Mouse (Mus musculus) cerebellum, adult 18-20 months (tissue): ENCODE data around the gene Srbd1.

Experiments used
- DNase-seq, 2 experiments: peaks; one replicate each; pipeline ENCODE4 v3.0.0; 2021

The Srbd1 gene

GRCm38 (mm10) chr17:86032113-86032714, 112.8 kb downstream of the Srbd1 start:
- DNase-seq = no peak

DNA sequence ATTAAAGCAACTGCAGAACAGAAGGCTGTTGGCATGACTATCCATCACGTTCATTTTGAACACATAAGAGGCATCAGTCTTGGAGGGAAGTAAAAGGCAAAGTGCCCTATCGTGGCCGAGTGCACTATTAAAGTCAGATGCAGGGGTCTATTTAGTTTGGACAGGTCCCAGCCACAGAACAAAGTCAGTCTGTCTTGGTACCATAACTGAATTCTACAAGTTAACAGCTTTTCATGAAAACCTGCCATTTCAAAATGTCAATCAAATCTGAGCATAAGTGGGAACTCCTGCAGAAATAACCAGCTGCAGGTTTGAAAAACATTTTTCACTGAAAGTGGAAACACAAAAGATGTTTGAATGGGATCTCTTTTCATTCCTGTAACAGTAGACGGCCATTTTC, 115.0 kb downstream of the Srbd1 start:
- no peak for DNase-seq

- DNase-seq = no peak
These were observed 115.8 kb downstream of the Srbd1 start for GRCm38 (mm10) chr17:86029175-86029574.

GRCm38 (mm10) chr17:86027577-86028199, 117.3 kb downstream of the Srbd1 start:
- no peak for DNase-seq

DNA sequence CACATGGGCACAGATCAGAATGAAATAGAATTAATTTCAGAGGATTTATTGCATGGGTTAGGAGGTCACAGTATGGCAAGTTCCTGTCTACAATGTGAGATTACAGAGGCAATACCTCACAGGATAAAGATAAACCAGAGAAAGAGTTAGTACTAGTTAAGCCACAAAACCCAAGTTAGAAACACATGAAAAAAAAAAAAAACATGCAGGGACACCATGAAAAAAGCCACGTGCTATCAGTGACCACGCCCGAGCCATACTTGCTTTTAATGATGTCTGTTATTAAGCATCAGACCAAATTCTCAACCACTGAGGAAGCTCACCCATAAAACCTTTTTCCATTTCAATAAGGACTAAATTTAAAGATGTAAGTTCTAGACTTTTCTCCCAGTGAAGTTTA, 120.4 kb downstream of the Srbd1 start:
- no peak for DNase-seq

- DNase-seq = no peak
These were observed 122.6 kb downstream of the Srbd1 start for GRCm38 (mm10) chr17:86022366-86022765.

- DNase-seq = no peak
These were observed 123.2 kb downstream of the Srbd1 start for GRCm38 (mm10) chr17:86021815-86022214.

- no peak for DNase-seq
These were observed 123.7 kb downstream of the Srbd1 start for GRCm38 (mm10) chr17:86021231-86021630.

- no peak for DNase-seq
These were observed 125.2 kb downstream of the Srbd1 start for GRCm38 (mm10) chr17:86019793-86020192.

GRCm38 (mm10) chr17:86014246-86014645, 130.7 kb downstream of the Srbd1 start:
- DNase-seq = no peak

GRCm38 (mm10) chr17:86012576-86012975, 132.4 kb downstream of the Srbd1 start:
- no peak for DNase-seq

DNA sequence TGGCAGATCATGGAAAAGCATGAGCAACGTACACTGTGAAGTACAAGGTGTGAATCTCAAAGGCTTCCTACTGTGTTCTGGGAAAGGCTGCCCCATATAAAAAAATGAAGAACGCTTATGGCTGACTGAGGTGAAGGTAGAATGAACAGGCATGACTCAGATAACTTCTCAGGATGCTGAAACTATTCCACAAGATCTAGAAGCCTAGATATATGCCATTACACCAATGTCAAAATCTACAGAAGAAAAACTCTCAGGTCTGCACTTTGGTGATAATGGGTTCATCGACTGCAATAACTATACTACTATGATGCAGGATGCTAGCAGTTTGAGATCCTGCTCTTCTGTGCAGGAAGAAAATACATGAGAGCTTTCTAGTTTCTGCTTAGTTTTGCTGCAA, 133.1 kb downstream of the Srbd1 start:
- DNase-seq = no peak

GRCm38 (mm10) chr17:86008401-86008800, 136.6 kb downstream of the Srbd1 start:
- DNase-seq = no peak

DNA sequence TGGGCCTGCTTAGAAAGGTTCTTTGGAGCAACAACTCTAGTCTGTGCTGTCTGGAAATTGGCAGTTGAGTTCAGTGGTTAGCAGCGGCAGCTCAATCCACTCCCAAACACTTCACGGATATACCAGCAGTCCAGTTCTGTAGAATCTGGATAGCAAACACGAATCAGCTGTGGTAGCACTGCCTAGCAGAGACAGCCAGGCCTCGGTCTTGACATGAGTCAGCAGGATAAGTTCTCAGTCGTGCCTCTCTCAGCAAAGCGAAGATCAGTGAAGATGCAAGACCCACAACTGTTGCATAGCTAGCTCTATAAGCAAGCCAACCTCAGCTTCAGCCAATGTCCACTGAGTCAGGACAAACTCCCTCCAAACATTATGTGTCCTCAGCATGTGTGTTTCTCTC, 142.9 kb downstream of the Srbd1 start:
- DNase-seq = no peak

DNA sequence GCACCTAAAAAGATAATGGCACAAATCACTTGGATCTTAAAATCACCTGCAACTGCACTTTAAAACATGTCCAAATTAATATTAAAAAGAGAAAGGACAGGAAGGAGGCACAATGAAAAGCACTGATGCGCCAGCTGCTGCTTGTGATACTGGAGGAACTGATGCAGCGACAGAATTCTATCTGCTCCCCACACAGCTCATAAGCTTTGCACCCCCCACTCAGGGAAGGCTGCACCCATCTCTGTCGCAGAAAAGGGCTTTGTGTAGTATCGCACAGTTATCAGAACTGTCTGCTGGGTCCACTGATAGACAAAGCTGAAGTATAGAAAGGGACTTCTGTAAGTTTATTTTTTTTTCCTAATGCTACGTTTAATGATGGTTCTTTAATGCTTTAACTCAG, 143.3 kb downstream of the Srbd1 start:
- DNase-seq = no peak

GRCm38 (mm10) chr17:85995727-85996126, 149.2 kb downstream of the Srbd1 start:
- DNase-seq = peak; percentile 35 to 55

DNA sequence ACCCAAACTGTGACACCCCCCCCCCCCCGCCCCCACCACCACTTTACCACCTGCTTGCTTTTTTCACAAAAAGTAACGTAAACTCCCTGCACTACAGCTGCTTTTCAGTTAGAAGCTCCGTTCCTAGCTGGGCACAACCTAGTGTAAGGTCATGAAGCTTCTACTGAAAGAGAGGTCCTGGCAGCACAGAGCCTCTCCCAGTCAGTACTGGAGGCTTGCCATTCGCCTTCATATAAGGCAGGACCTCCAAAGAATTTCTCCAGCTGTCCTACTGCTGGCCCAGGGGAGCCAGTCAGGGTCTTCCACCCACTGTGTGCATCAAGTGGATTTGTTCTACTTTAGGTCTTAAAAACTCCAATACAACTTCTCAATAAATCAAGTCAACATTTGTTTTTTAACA, 149.9 kb downstream of the Srbd1 start:
- no peak for DNase-seq

- no peak for DNase-seq
These were observed 155.8 kb downstream of the Srbd1 start for GRCm38 (mm10) chr17:85989058-85989769.

GRCm38 (mm10) chr17:85987531-85987930, 157.4 kb downstream of the Srbd1 start:
- no peak for DNase-seq

DNA sequence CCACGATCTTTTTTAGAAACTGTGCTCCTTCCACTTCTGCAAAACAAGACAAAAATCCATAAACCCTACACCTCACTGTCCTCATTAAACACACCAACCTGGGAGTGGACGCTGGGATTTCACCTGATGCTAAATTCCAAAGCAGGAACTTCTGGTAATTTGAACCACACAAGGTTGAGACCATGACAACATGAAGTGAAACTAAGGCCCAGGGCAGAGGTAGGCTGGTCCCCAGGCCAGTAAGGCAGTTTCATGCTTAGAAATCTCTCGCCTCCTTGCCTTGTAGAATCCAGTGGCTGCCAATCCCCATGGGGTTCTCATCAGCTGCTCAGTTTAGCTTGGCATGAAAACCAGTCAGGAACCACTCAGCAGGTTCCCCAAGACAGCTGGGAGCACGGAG, 158.4 kb downstream of the Srbd1 start:
- no peak for DNase-seq

DNA sequence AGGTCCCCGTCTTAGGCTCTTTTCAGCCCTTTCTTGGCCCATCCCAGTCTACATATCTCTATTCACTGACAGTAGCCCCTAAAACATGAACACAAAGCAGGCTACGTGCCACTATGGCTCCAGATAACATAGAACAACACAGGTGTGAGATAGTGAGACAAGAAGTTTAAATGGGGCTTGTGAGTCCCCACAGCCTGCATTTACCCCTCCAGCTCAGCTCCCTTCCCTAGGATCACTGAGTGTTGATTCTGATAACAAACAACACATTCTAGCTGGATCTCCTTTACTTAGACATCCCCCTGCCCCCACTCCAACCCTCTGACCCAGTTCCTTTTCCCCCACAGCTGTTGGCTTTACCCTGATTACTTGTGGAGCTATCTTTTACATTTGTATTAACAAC, 158.8 kb downstream of the Srbd1 start:
- no peak for DNase-seq

DNA sequence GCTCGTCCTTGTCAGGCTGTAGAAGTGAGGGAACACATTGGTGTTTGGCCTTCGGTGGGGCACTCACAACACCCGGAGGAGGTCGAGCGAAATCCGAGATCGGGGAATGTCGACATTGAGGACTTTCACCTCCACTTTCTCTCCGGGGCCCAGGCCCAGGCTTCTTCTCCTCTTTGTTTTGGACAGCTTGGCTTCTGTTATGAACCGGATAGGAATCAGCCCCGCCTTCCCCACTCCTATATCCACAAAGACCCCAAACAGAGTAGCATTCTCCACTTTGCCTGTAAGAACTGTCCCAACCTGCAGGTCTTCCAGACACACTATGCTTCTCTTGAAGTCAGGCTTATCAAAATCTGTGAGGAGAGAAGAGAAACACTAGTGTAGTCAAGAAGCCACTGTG, 159.8 kb downstream of the Srbd1 start:
- no peak for DNase-seq

DNA sequence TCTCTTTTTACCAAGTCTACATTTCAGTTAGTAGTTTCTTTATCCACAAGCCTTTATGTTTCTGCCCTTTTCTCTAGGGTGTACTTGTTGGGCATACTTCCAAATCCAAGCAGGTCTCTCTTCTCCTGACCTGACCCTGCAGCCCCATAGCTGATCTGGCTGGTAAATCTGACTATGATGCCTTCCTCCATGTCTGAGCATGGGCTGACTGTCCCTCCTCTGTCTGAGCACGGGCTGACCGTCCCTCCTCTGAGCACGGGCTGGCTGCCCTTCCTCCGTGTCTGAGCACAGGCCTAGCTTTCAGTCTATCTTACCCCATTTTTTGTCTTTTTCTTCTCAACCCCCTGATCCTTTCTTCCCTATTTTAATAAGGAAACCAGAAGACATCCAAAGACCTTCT, 162.7 kb downstream of the Srbd1 start:
- no peak for DNase-seq

DNA sequence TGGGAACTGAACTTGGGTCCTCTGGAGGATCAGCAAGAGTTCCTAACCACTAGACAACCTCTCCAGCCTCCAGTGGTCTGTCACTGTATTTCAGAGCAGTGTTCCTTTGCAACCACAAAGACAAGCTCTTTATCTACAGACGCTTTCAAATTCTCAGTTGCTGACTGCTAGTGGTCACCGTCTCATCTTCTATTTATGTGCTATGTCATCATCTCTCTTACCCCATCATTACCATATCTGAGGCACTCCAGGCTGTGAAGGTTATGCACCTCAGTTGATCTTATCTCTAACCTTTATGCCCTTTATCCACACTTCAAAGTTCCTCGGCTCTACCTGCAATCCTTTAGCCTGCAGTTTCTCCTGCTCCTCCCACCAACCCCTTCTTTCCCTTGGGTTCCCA, 163.1 kb downstream of the Srbd1 start:
- no peak for DNase-seq
